Mouse (Mus musculus) kidney, adult 2 months (tissue): ENCODE measurements at regions not wholly inside any gene's neighbourhood (a gene's known extent, or its start where the extent isn't known, plus 50 kb on each side); places are given as distances from the start of the nearest gene placed in this dataset.

Experiments
- CTCF ChIP-seq: fragments of 200-500 bp; conservative IDR thresholded peaks from 2 replicates; pipeline ENCODE4 v1.5.1; 2011; ENCODE audit warnings: low read depth, mild to moderate bottlenecking, control low read depth, low read length, moderate library complexity, mixed read lengths; ENCODE audit not compliant: insufficient read depth, insufficient read length
- POLR2A ChIP-seq: fragments of 200-500 bp; IDR thresholded peaks from one replicate; pipeline ENCODE4 v1.6.1; 2011; ENCODE audit warnings: low read depth, low read length, control low read depth

GRCm38 (mm10) chr6:67181459-67181858, 56.5 kb upstream of the Serbp1 start:
- TF ChIP-seq CTCF, result no peak
- TF ChIP-seq POLR2A, result no peak
